Mouse (Mus musculus) ES-E14 (cell line): ENCODE measurements at regions not wholly inside any gene's neighbourhood (a gene's known extent, or its start where the extent isn't known, plus 50 kb on each side); places are given as distances from the start of the nearest gene placed in this dataset.

Experiments
- DNase-seq: peaks from one replicate; pipeline ENCODE4 v3.0.0-alpha.2; 2013; ENCODE audit warnings: low read depth, low spot score
- H3K27ac ChIP-seq: 2 replicates; pipeline ENCODE4 v1.5.1; 2012; ENCODE audit warnings: low read depth, mild to moderate bottlenecking, low read length, moderate library complexity, mixed read lengths; ENCODE audit not compliant: poor library complexity, insufficient read depth, severe bottlenecking
- H3K36me3 ChIP-seq: 2 replicates; pipeline ENCODE4 v1.6.1; 2012; ENCODE audit warnings: mild to moderate bottlenecking, low read length, moderate library complexity, mixed read lengths; ENCODE audit not compliant: control insufficient read depth, poor library complexity, insufficient read depth, severe bottlenecking
- H3K4me1 ChIP-seq, 2 experiments: fragments of 150-350 bp in 1 of 2; sonication (generic) in 1 of 2; 2 replicates each; pipeline ENCODE4 v1.6.1; 2012; ENCODE audit warnings: low read length in 2 of 2, mild to moderate bottlenecking in 1 of 2, mixed read lengths in 1 of 2; ENCODE audit not compliant: control insufficient read depth in 2 of 2, insufficient read depth in 2 of 2, poor library complexity in 1 of 2
- H3K4me3 ChIP-seq, 2 experiments: fragments of 150-350 bp in 1 of 2; sonication (generic) in 1 of 2; 2 replicates each; pipeline ENCODE4 v1.5.1; 2012; ENCODE audit warnings: low read length in 2 of 2, low read depth in 1 of 2, mild to moderate bottlenecking in 1 of 2, mixed read lengths in 1 of 2; ENCODE audit not compliant: insufficient read depth in 1 of 2, poor library complexity in 1 of 2, severe bottlenecking in 1 of 2
- H3K9ac ChIP-seq: 2 replicates; pipeline ENCODE4 v1.6.1; 2012; ENCODE audit warnings: low read depth, mild to moderate bottlenecking, low read length, mixed read lengths; ENCODE audit not compliant: poor library complexity, insufficient read depth, severe bottlenecking
- H3K9me3 ChIP-seq: fragments of 150-350 bp; sonication (generic); 2 replicates; pipeline ENCODE4 v1.6.1; 2012; ENCODE audit warnings: low read depth, mild to moderate bottlenecking, low read length; ENCODE audit not compliant: control insufficient read depth, insufficient read depth
- CHD2 ChIP-seq: IDR thresholded peaks from 2 replicates; pipeline ENCODE4 v1.6.1; 2014; ENCODE audit warnings: mild to moderate bottlenecking, low read depth, low read length, inconsistent platforms
- HCFC1 ChIP-seq: IDR thresholded peaks from 2 replicates; pipeline ENCODE4 v1.6.1; 2012; ENCODE audit warnings: low read length, inconsistent platforms, borderline replicate concordance; ENCODE audit not compliant: insufficient read depth
- MAFK ChIP-seq: IDR thresholded peaks from 2 replicates; pipeline ENCODE4 v1.6.1; 2014; ENCODE audit warnings: mild to moderate bottlenecking, low read depth, low read length, inconsistent platforms; ENCODE audit not compliant: insufficient read depth
- ZC3H11A ChIP-seq: IDR thresholded peaks from 2 replicates; pipeline ENCODE4 v1.6.1; 2012; ENCODE audit warnings: low read depth, mild to moderate bottlenecking, inconsistent platforms, low read length, borderline replicate concordance
- ZNF384 ChIP-seq: IDR thresholded peaks from 2 replicates; pipeline ENCODE4 v1.6.1; 2012; ENCODE audit warnings: low read depth, low read length, inconsistent platforms
- in situ Hi-C, 2 experiments: fragments of 600-800 bp; cut with MboI; formaldehyde crosslinking; loops; one replicate each; pipeline ENCODE4 v1.15.1; 2025; ENCODE audit warnings: low sequenced_read_pairs in 2 of 2, inconsistent platforms in 1 of 2; ENCODE audit not compliant: unreplicated experiment in 2 of 2

- in situ Hi-C loops: no loop called here
- Histone ChIP-seq H3K4me1 (no peaks in the 10 kb centered on the region), H3K36me3 (no peaks in the 10 kb centered on the region), H3K4me3 (no peak overlapping the region), H3K9ac (no peak overlapping the region), H3K27ac (no peak overlapping the region), H3K9me3 (no peaks in the 10 kb centered on the region)
- DNase-seq: no peak
- TF ChIP-seq HCFC1 (no peak), ZC3H11A (no peak), CHD2 (no peak), ZNF384 (no peak), MAFK (no peak)
Observed at GRCm38 (mm10) chrX:109686502-109687130, 490.1 kb downstream of the Gm6377 start.

GRCm38 (mm10) chrX:109734961-109735537 is 538.5 kb downstream of the Gm6377 start:
- no peaks in the 10 kb centered on the region for H3K36me3 ChIP-seq
- in situ Hi-C loops: no loop called here
- DNase-seq: peak; percentile 8
- no peaks in the 10 kb centered on the region for H3K4me1 ChIP-seq
- no peak for TF ChIP-seq ZC3H11A
- TF ChIP-seq HCFC1: no peak
- TF ChIP-seq CHD2: no peak
- TF ChIP-seq ZNF384: no peak
- TF ChIP-seq MAFK: no peak
- no peak overlapping the region for H3K9ac ChIP-seq
- no peak overlapping the region for H3K27ac ChIP-seq
- H3K9me3 ChIP-seq: no peaks in the 10 kb centered on the region
- no peak overlapping the region for H3K4me3 ChIP-seq

- in situ Hi-C loops: no loop called here
- Histone ChIP-seq H3K9me3 (no peaks in the 10 kb centered on the region), H3K4me1 (no peaks in the 10 kb centered on the region), H3K27ac (no peak overlapping the region), H3K36me3 (no peaks in the 10 kb centered on the region), H3K4me3 (no peak overlapping the region), H3K9ac (no peak overlapping the region)
- TF ChIP-seq ZC3H11A: no peak
- no peak for TF ChIP-seq MAFK
- TF ChIP-seq HCFC1: no peak
- no peak for TF ChIP-seq CHD2
- TF ChIP-seq ZNF384: no peak
- DNase-seq: no peak
Observed at GRCm38 (mm10) chrX:109735967-109736366, 539.4 kb downstream of the Gm6377 start.
